Mouse (Mus musculus): ENCODE measurements around the gene Vps26b. TPM values are rescaled to one million over a fixed set of nuclear protein-coding genes. Genes with fewer than 3 reads are reported as not detected.

Gene Vps26b
- polyA plus RNA-seq, 2 experiments: 8.0 to 8.3 TPM

DNA sequence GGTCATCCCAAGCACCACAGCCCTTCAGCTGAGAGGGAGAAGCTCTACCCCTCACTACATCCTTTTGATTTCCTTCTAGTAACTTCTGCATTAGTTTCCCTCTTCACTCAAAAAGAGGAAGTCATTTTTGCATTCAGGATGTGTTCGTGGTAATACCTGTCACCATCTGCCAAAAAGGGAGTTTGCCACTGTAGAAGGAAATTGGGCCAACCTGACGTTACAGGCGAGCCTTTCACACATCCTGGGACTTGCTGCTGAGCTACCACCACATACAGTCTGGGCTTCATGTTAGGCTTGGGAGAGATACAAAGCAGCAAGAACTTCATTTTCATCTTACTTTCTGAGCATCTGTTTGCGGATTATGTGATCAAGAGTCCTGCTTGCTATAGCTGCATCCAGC lies 6.2 kb downstream of the Vps26b start:
- no peaks in the 10 kb centered on the region for H3K9me3 ChIP-seq (ENCODE audit: control insufficient read depth, low read length)
- no peak overlapping the region for H3K4me3 ChIP-seq (ENCODE audit: insufficient read depth in 1 of 2, low read depth in 2 of 2, low read length in 2 of 2)
- no peak for ATAC-seq (ENCODE audit: insufficient read depth)
- TF ChIP-seq EP300 (IDR thresholded peaks at IDR 0.05; ENCODE audit: low read depth) (no peak), CTCF (IDR thresholded peaks at IDR 0.05; ENCODE audit: low read depth) (no peak)
- H3K27me3 ChIP-seq (ENCODE audit: control insufficient read depth, insufficient read depth, low read length): no peaks in the 10 kb centered on the region
- no peak overlapping the region for H3K4me2 ChIP-seq (ENCODE audit: low read depth)
- peaks cover 5 to 9% of the 10 kb centered on the region in 2 experiments; a peak in 3 of 4 replicates for H3K4me1 ChIP-seq (replicated peaks; ENCODE audit: control insufficient read depth in 2 of 2, insufficient read depth in 2 of 2, low read length in 1 of 2)
- 42% methylated on average over 4 of the region's 4 CpGs for WGBS (ENCODE audit: insufficient replicate concordance)
- H3K36me3 ChIP-seq (replicated peaks; ENCODE audit: control insufficient read depth, insufficient read depth, low read depth): no peaks in the 10 kb centered on the region
- no peak overlapping the region for H3K27ac ChIP-seq
- no peak overlapping the region for H3K9ac ChIP-seq (replicated peaks)
- DNase-seq (ENCODE audit: low read depth in 3 of 3, low spot score in 3 of 3): no peak

DNA sequence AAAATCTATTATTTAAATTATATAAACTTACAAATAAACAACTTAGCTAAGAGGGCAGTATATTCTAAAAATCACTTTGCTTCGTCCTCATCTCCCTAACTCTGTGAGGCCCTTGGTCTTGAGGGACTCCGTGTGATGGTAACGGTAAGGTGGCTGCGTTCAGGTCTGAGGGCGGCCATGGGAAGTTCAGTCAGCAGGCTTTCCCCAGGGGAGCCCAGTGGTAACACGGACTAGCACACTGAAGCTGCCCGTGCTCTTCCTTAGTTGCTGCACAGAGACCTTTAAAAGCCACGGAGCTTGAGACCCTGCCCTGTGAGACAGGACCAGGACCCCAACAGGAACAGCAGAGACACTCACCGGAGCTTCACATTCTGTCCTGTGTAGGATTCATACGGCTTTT lies 10.9 kb downstream of the Vps26b start:
- H3K9me3 ChIP-seq (ENCODE audit: control insufficient read depth, low read length): no peaks in the 10 kb centered on the region
- H3K9ac ChIP-seq (replicated peaks): no peak overlapping the region
- no peak for TF ChIP-seq CTCF (IDR thresholded peaks at IDR 0.05; ENCODE audit: low read depth)
- TF ChIP-seq EP300 (IDR thresholded peaks at IDR 0.05; ENCODE audit: low read depth): no peak
- H3K4me1 ChIP-seq (replicated peaks; ENCODE audit: control insufficient read depth in 2 of 2, insufficient read depth in 2 of 2, low read length in 1 of 2): no peaks in the 10 kb centered on the region
- H3K27me3 ChIP-seq (ENCODE audit: control insufficient read depth, insufficient read depth, low read length): no peaks in the 10 kb centered on the region
- no peak overlapping the region for H3K4me3 ChIP-seq (ENCODE audit: insufficient read depth in 1 of 2, low read depth in 2 of 2, low read length in 2 of 2)
- 84% methylated on average over 10 of the region's 10 CpGs for WGBS (ENCODE audit: insufficient replicate concordance)
- ATAC-seq (ENCODE audit: insufficient read depth): no peak
- no peaks in the 10 kb centered on the region; the same call in none of the 2 replicates for H3K36me3 ChIP-seq (replicated peaks; ENCODE audit: control insufficient read depth, insufficient read depth, low read depth)
- no peak for DNase-seq (ENCODE audit: low read depth in 3 of 3, low spot score in 3 of 3)
- H3K4me2 ChIP-seq (ENCODE audit: low read depth): no peak overlapping the region
- no peak overlapping the region for H3K27ac ChIP-seq

DNA sequence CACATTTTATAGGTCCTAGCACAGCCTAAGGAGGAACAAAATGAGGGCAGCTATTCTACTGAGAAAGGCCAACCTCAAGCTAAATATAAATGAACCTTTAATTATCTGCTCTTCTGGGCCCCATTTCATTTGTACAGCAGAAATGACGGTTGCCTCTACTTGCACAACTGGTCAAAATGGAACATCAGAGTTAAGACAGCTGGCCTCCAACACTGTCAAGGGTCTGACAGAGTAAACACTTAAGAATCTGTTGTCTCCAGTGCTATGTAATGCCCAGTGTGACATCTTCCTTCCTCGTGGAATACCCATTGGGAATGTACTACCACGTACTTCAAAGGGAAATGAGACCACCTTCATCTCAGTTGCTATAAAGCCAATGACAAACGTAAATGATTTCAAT lies 18.3 kb downstream of the Vps26b start:
- Histone ChIP-seq H3K9ac (replicated peaks) (no peak overlapping the region), H3K36me3 (replicated peaks; ENCODE audit: control insufficient read depth, insufficient read depth, low read depth) (peaks cover 12% of the 10 kb centered on the region), H3K9me3 (ENCODE audit: control insufficient read depth, low read length) (no peaks in the 10 kb centered on the region), H3K4me1 (replicated peaks; ENCODE audit: control insufficient read depth in 2 of 2, insufficient read depth in 2 of 2, low read length in 1 of 2) (no peaks in the 10 kb centered on the region), H3K27ac (no peak overlapping the region), H3K4me2 (ENCODE audit: low read depth) (no peak overlapping the region), H3K4me3 (ENCODE audit: insufficient read depth in 1 of 2, low read depth in 2 of 2, low read length in 2 of 2) (no peak overlapping the region), H3K27me3 (ENCODE audit: control insufficient read depth, insufficient read depth, low read length) (no peaks in the 10 kb centered on the region)
- DNase-seq (ENCODE audit: low read depth in 3 of 3, low spot score in 3 of 3): no peak
- no peak for ATAC-seq (ENCODE audit: insufficient read depth)
- WGBS (ENCODE audit: insufficient replicate concordance): 69% methylated on average over 4 of the region's 4 CpGs
- no peak for TF ChIP-seq CTCF (IDR thresholded peaks at IDR 0.05; ENCODE audit: low read depth)
- TF ChIP-seq EP300 (IDR thresholded peaks at IDR 0.05; ENCODE audit: low read depth): no peak

DNA sequence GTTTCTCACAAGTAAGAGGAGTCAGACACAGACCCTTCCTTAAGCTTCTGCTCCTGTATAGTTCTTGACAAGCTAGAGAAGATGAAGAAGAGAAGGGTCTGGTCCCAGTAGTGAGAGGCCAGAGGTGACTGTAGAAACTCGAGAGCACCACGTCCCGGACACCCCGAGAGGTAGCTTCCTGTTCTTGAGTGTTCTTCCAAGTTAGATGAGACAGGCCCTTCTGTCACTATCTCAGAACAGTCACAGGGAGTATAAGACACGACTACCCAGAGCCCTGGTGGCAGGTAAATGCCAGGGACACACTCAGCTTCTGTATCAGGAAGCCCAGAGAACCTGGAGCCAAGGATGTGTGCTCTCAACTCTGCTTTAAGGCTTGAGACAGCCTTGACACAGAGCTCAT lies 20.6 kb downstream of the Vps26b start:
- Histone ChIP-seq H3K4me2 (ENCODE audit: low read depth) (no peak overlapping the region), H3K4me3 (ENCODE audit: insufficient read depth in 1 of 2, low read depth in 2 of 2, low read length in 2 of 2) (no peak overlapping the region), H3K4me1 (replicated peaks; ENCODE audit: control insufficient read depth in 2 of 2, insufficient read depth in 2 of 2, low read length in 1 of 2) (no peaks in the 10 kb centered on the region), H3K36me3 (replicated peaks; ENCODE audit: control insufficient read depth, insufficient read depth, low read depth) (peaks cover 13% of the 10 kb centered on the region), H3K9ac (replicated peaks) (no peak overlapping the region), H3K9me3 (ENCODE audit: control insufficient read depth, low read length) (no peaks in the 10 kb centered on the region), H3K27ac (no peak overlapping the region), H3K27me3 (ENCODE audit: control insufficient read depth, insufficient read depth, low read length) (no peaks in the 10 kb centered on the region)
- ATAC-seq (ENCODE audit: insufficient read depth) (no peak), DNase-seq (ENCODE audit: low read depth in 3 of 3, low spot score in 3 of 3) (no peak)
- 68% methylated on average over 5 of the region's 5 CpGs for WGBS (ENCODE audit: insufficient replicate concordance)
- TF ChIP-seq EP300 (IDR thresholded peaks at IDR 0.05; ENCODE audit: low read depth) (no peak), CTCF (IDR thresholded peaks at IDR 0.05; ENCODE audit: low read depth) (no peak)

DNA sequence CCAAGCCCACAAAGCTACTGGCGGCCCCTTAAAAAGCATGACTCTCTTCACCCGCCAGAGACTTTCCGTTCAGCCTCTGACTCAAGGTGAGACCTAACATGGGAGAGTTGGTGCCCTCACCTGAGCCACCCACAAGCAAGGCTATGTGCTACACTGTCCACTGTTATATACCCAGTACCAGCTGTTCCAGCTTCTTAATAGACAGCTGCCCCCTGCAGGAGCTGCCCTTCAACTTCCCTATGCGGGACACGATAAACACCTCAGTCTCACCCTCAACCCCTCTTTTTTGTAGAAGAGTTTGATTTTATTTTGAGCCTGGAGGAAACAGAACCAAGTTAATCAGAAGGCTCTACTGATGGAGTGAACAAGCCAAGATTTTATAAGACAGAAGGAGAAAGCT lies 23.0 kb downstream of the Vps26b start:
- DNase-seq (ENCODE audit: low read depth in 3 of 3, low spot score in 3 of 3) (no peak), ATAC-seq (ENCODE audit: insufficient read depth) (no peak)
- 84% methylated on average over 5 of the region's 5 CpGs for WGBS (ENCODE audit: insufficient replicate concordance)
- Histone ChIP-seq H3K4me1 (replicated peaks; ENCODE audit: control insufficient read depth in 2 of 2, insufficient read depth in 2 of 2, low read length in 1 of 2) (no peaks in the 10 kb centered on the region), H3K4me2 (ENCODE audit: low read depth) (no peak overlapping the region), H3K36me3 (replicated peaks; ENCODE audit: control insufficient read depth, insufficient read depth, low read depth) (peaks cover 10% of the 10 kb centered on the region), H3K4me3 (ENCODE audit: insufficient read depth in 1 of 2, low read depth in 2 of 2, low read length in 2 of 2) (no peak overlapping the region), H3K27me3 (ENCODE audit: control insufficient read depth, insufficient read depth, low read length) (no peaks in the 10 kb centered on the region), H3K27ac (no peak overlapping the region), H3K9ac (replicated peaks) (no peak overlapping the region), H3K9me3 (ENCODE audit: control insufficient read depth, low read length) (no peaks in the 10 kb centered on the region)
- TF ChIP-seq EP300 (IDR thresholded peaks at IDR 0.05; ENCODE audit: low read depth): no peak
- TF ChIP-seq CTCF (IDR thresholded peaks at IDR 0.05; ENCODE audit: low read depth): peak; percentile 17; the same call in 1 of the 2 replicates

All from liver, embryonic 14.5 days (tissue).